Mouse (Mus musculus): ENCODE measurements around the gene Slc25a53. TPM values are rescaled to one million over a fixed set of nuclear protein-coding genes. Genes with fewer than 3 reads are reported as not detected.
"Not testable (repeated sequence)": the region's sequence is repeated elsewhere in the genome, so short reads cannot be mapped to it uniquely, and the experiment has no call there.

Slc25a53 gene
- polyA plus RNA-seq, 1 experiment from 2014 or later, result 12.7 TPM

DNA sequence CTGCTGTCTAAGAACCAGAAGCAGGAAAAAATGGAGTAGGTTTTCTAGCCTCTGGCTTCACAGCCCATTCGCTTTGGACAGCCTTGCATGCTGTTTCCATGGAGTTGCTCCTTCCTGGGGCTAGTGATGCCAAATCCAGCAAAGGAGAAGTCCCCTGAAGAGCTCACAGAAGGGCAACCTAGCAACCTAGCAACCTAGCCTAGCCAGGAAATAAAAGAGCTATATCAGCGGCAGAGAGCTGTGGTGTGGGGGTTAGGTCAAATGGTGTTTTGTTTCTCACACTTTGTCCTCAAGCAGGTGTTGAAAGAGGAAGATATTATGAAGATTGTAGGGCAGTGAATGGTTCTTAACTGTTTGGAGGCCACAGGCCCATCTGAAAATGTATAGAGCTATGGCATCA, 46.8 kb downstream of the Slc25a53 start:
- H3K27ac ChIP-seq (replicated peaks; ENCODE audit: low read depth, low read length), result no peak overlapping the region
- H3K9ac ChIP-seq (ENCODE audit: low read length), result no peak overlapping the region
- 68% methylated on average over 2 of the region's 2 CpGs for WGBS
- no peaks in the 10 kb centered on the region for H3K36me3 ChIP-seq (ENCODE audit: control insufficient read depth, insufficient read depth, low read length)
- no peaks in the 10 kb centered on the region for H3K4me1 ChIP-seq (ENCODE audit: control insufficient read depth, insufficient read depth, low read length)
- no peaks in the 10 kb centered on the region for H3K9me3 ChIP-seq (ENCODE audit: control insufficient read depth, low read length)
- no peak overlapping the region for H3K4me2 ChIP-seq (ENCODE audit: low read depth, severe bottlenecking)
- DNase-seq (ENCODE audit: low spot score), result no peak
- H3K27me3 ChIP-seq (ENCODE audit: control insufficient read depth, insufficient read depth, low read length), result peaks cover 7% of the 10 kb centered on the region
- ATAC-seq (ENCODE audit: insufficient number of reproducible peaks, low FRiP score, low TSS enrichment, low read depth), result no peak
- H3K4me3 ChIP-seq (ENCODE audit: low read depth, low read length), result no peak overlapping the region

DNA sequence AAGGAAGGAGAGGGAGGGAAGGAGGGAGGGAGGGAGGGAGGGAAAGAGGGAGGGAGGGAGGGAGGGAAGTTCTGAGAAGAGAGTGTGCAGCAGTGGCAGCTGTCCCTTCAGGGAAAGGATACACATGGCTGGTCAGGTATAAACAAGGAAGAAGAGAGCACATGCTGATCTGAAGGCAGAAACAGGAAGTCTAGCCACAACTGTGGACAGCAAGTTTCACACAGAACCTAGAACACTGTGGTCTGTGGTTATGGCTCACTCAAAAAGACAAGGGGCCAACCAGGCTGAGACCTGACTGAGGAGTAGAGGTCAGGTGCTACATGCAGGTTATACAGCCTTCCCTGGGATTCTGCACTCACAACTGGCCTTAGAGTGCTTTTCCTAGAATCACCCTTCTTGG, 52.1 kb downstream of the Slc25a53 start:
- Histone ChIP-seq H3K36me3 (ENCODE audit: control insufficient read depth, insufficient read depth, low read length) (no peaks in the 10 kb centered on the region), H3K4me3 (ENCODE audit: low read depth, low read length) (no peak overlapping the region), H3K9me3 (ENCODE audit: control insufficient read depth, low read length) (no peaks in the 10 kb centered on the region), H3K4me2 (ENCODE audit: low read depth, severe bottlenecking) (no peak overlapping the region), H3K9ac (ENCODE audit: low read length) (no peak overlapping the region), H3K4me1 (ENCODE audit: control insufficient read depth, insufficient read depth, low read length) (no peaks in the 10 kb centered on the region), H3K27me3 (ENCODE audit: control insufficient read depth, insufficient read depth, low read length) (no peaks in the 10 kb centered on the region), H3K27ac (replicated peaks; ENCODE audit: low read depth, low read length) (no peak overlapping the region)
- DNase-seq (ENCODE audit: low spot score) (no peak), ATAC-seq (ENCODE audit: insufficient number of reproducible peaks, low FRiP score, low TSS enrichment, low read depth) (no peak)

GRCm38 (mm10) chrX:136978616-136979015, 59.5 kb downstream of the Slc25a53 start:
- no peak for ATAC-seq (ENCODE audit: insufficient number of reproducible peaks, low FRiP score, low TSS enrichment, low read depth)
- no peaks in the 10 kb centered on the region for H3K36me3 ChIP-seq (ENCODE audit: control insufficient read depth, insufficient read depth, low read length)
- H3K4me3 ChIP-seq (ENCODE audit: low read depth, low read length), result no peak overlapping the region
- H3K9ac ChIP-seq (ENCODE audit: low read length), result no peak overlapping the region
- H3K9me3 ChIP-seq (ENCODE audit: control insufficient read depth, low read length), result no peaks in the 10 kb centered on the region
- H3K27ac ChIP-seq (replicated peaks; ENCODE audit: low read depth, low read length), result no peak overlapping the region
- no peaks in the 10 kb centered on the region for H3K27me3 ChIP-seq (ENCODE audit: control insufficient read depth, insufficient read depth, low read length)
- H3K4me1 ChIP-seq (ENCODE audit: control insufficient read depth, insufficient read depth, low read length), result no peaks in the 10 kb centered on the region
- DNase-seq (ENCODE audit: low spot score), result no peak
- H3K4me2 ChIP-seq (ENCODE audit: low read depth, severe bottlenecking), result no peak overlapping the region

GRCm38 (mm10) chrX:136976424-136977084, 61.5 kb downstream of the Slc25a53 start, which contains the start of the genes Tmsb15l and Tmsb15b1:
Tmsb15l (minus strand) TSS chrX:136976869.
Tmsb15b1 (minus strand) TSS chrX:136976874.
- Histone ChIP-seq H3K9me3 (ENCODE audit: control insufficient read depth, low read length) (no peaks in the 10 kb centered on the region), H3K27ac (replicated peaks; ENCODE audit: low read depth, low read length) (no peak within 1 kb of the TSS), H3K27me3 (ENCODE audit: control insufficient read depth, insufficient read depth, low read length) (no peaks in the 10 kb centered on the region), H3K4me1 (ENCODE audit: control insufficient read depth, insufficient read depth, low read length) (no peaks in the 10 kb centered on the region), H3K4me3 (ENCODE audit: low read depth, low read length) (peak within 1 kb of the TSS; percentile 29), H3K4me2 (ENCODE audit: low read depth, severe bottlenecking) (peak within 1 kb of the TSS; percentile 53), H3K36me3 (ENCODE audit: control insufficient read depth, insufficient read depth, low read length) (no peaks in the 10 kb centered on the region), H3K9ac (ENCODE audit: low read length) (0 out of 2 replicates have a peak within 1 kb of the TSS, but pooled peaks have one; percentile 30)
- peak; percentile 72 for DNase-seq (ENCODE audit: low spot score)
- ATAC-seq (ENCODE audit: insufficient number of reproducible peaks, low FRiP score, low TSS enrichment, low read depth), result peak; percentile 100
- WGBS, result 28% methylated on average over 15 of the region's 15 CpGs

DNA sequence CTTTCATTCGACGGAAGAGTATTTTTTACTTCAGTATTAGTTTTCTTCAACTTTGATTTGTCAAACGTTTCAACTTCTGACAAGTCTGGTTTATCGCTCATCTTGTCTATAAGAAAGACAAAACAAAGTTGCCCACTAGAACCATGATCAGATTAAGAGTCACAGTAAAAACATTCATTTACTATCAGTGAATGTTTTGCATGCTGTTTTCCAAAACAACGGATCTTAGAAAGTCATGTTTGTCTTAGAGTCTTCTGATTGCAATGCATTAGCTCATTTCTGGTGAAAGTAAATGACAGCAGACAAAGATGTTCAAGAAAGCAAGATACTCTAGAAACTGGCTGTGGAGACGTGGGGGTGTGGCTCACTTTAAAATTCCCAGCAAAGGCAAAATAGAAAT, 62.7 kb downstream of the Slc25a53 start, which contains the start of gene Tmsb15b2:
Tmsb15b2 (minus strand) TSS at position 101 of the 400 bp plus-strand sequence.
- H3K27ac ChIP-seq (replicated peaks; ENCODE audit: low read depth, low read length); H3K36me3 ChIP-seq (ENCODE audit: control insufficient read depth, insufficient read depth, low read length); H3K9me3 ChIP-seq (ENCODE audit: control insufficient read depth, low read length); H3K9ac ChIP-seq (ENCODE audit: low read length); H3K4me1 ChIP-seq (ENCODE audit: control insufficient read depth, insufficient read depth, low read length); DNase-seq (ENCODE audit: low spot score); ATAC-seq (ENCODE audit: insufficient number of reproducible peaks, low FRiP score, low TSS enrichment, low read depth); H3K27me3 ChIP-seq (ENCODE audit: control insufficient read depth, insufficient read depth, low read length): not testable (repeated sequence)
- Histone ChIP-seq H3K4me3 (ENCODE audit: low read depth, low read length) (peak within 1 kb of the TSS; percentile 29), H3K4me2 (ENCODE audit: low read depth, severe bottlenecking) (peak within 1 kb of the TSS; percentile 53; the same call in 1 of the 2 replicates)
- WGBS, result 88% methylated on average over 6 of the region's 6 CpGs

DNA sequence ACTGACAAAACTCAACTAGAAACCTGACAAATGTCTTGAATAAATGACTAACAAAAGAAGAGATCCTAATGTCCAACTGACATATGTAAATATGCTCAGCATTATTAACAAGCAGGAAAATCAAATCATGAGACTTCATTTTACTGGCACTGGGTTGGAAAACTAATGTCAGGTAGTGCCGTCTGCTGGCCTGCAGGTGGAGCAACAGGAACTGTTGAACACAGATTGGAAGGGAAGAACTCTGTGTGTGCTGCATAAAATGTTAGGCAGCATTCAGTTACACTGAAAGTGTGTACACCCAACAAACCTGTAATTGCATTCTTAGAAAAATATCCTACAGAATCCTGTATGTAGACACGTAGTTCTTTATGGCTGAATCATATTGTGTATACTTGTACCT, 78.4 kb downstream of the Slc25a53 start:
- Histone ChIP-seq H3K4me1 (ENCODE audit: control insufficient read depth, insufficient read depth, low read length) (no peaks in the 10 kb centered on the region), H3K9me3 (ENCODE audit: control insufficient read depth, low read length) (no peaks in the 10 kb centered on the region), H3K9ac (ENCODE audit: low read length) (no peak overlapping the region), H3K27me3 (ENCODE audit: control insufficient read depth, insufficient read depth, low read length) (no peaks in the 10 kb centered on the region), H3K4me2 (ENCODE audit: low read depth, severe bottlenecking) (no peak overlapping the region), H3K36me3 (ENCODE audit: control insufficient read depth, insufficient read depth, low read length) (no peaks in the 10 kb centered on the region), H3K27ac (replicated peaks; ENCODE audit: low read depth, low read length) (no peak overlapping the region), H3K4me3 (ENCODE audit: low read depth, low read length) (no peak overlapping the region)
- DNase-seq (ENCODE audit: low spot score), result peak; percentile 21
- ATAC-seq (ENCODE audit: insufficient number of reproducible peaks, low FRiP score, low TSS enrichment, low read depth), result no peak
- 36% methylated on average over 2 of the region's 2 CpGs for WGBS

DNA sequence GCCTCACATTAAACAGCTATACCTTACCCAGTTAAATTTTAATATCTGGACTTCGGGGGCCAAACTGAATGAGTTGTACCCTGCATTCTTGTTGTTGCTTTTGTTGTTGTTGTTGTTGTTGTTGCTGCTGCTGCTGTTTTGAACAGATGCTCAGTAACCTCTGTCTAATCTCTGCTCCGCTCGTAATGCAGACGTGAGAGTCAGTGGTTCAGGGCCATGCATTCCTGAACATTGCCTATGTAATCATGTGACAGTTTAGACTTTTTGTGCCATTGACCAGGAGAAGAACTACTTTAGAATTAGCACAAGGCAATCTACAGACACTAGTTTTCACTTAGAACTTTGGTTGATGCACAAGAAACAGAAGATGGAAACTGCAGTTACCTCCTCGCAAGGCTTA, 79.8 kb downstream of the Slc25a53 start:
- 65% methylated on average over 5 of the region's 5 CpGs for WGBS
- not testable (repeated sequence) for H3K4me2 ChIP-seq (ENCODE audit: low read depth, severe bottlenecking); H3K4me1 ChIP-seq (ENCODE audit: control insufficient read depth, insufficient read depth, low read length); H3K9me3 ChIP-seq (ENCODE audit: control insufficient read depth, low read length); ATAC-seq (ENCODE audit: insufficient number of reproducible peaks, low FRiP score, low TSS enrichment, low read depth); H3K4me3 ChIP-seq (ENCODE audit: low read depth, low read length); H3K27me3 ChIP-seq (ENCODE audit: control insufficient read depth, insufficient read depth, low read length); H3K36me3 ChIP-seq (ENCODE audit: control insufficient read depth, insufficient read depth, low read length); H3K27ac ChIP-seq (replicated peaks; ENCODE audit: low read depth, low read length); DNase-seq (ENCODE audit: low spot score); H3K9ac ChIP-seq (ENCODE audit: low read length)

- 0 out of 2 replicates have a peak overlapping the region, but pooled peaks have one; percentile 1 for H3K4me2 ChIP-seq (ENCODE audit: low read depth, severe bottlenecking)
- not testable (repeated sequence) for H3K27ac ChIP-seq (replicated peaks; ENCODE audit: low read depth, low read length); H3K4me3 ChIP-seq (ENCODE audit: low read depth, low read length); H3K27me3 ChIP-seq (ENCODE audit: control insufficient read depth, insufficient read depth, low read length); H3K9me3 ChIP-seq (ENCODE audit: control insufficient read depth, low read length); H3K36me3 ChIP-seq (ENCODE audit: control insufficient read depth, insufficient read depth, low read length); H3K9ac ChIP-seq (ENCODE audit: low read length); H3K4me1 ChIP-seq (ENCODE audit: control insufficient read depth, insufficient read depth, low read length)
- DNase-seq (ENCODE audit: low spot score), result peak; percentile 55
- WGBS, result 29% methylated on average over 13 of the region's 13 CpGs
- ATAC-seq (ENCODE audit: insufficient number of reproducible peaks, low FRiP score, low TSS enrichment, low read depth), result peak; percentile 97
Measured at GRCm38 (mm10) chrX:136957583-136958279, 80.4 kb downstream of the Slc25a53 start.

Measured in limb, embryonic 11.5 days (tissue).